ENCODE assay signal across 21 mouse cellular contexts in genomic region chr15:93104936-93105335, GRCm38 (mm10).
DNase-seq lines count a peak whose midpoint lies in the region; ATAC-seq lines count a peak whose summit lies in the region.
"Had no signal": no experiment of that assay in that cellular context is flagged by ENCODE, and none has a peak within 500 bp of the region (broad histone marks: within the 10 kb centered on the region; RNA-seq: fewer than 3 reads in every experiment).

No protein-coding gene starts in this region.

- 21% methylated on average over 4 of the region's 4 CpGs for WGBS in embryonic facial prominence, embryonic 13.5 days
- 31% methylated on average over 4 of the region's 4 CpGs for WGBS in embryonic facial prominence, embryonic 14.5 days
- WGBS in limb, embryonic 11.5 days = 17% methylated on average over 4 of the region's 4 CpGs

- no peaks in the 10 kb centered on the region for H3K27me3 ChIP-seq in embryonic facial prominence, embryonic 13.5 days
- H3K27me3 ChIP-seq in embryonic facial prominence, embryonic 14.5 days (replicated peaks; ENCODE audit: control insufficient read depth, insufficient read depth, low read length) = no peaks in the 10 kb centered on the region
- no peaks in the 10 kb centered on the region for H3K27me3 ChIP-seq in limb, embryonic 11.5 days (ENCODE audit: control insufficient read depth, insufficient read depth, low read length)
- H3K27me3 ChIP-seq: forebrain, embryonic 12.5 days; forebrain, embryonic 15.5 days had no signal

- H3K36me3 ChIP-seq in embryonic facial prominence, embryonic 13.5 days = no peaks in the 10 kb centered on the region
- H3K36me3 ChIP-seq in embryonic facial prominence, embryonic 14.5 days (ENCODE audit: control insufficient read depth, insufficient read depth, low read length) = no peaks in the 10 kb centered on the region
- H3K36me3 ChIP-seq in limb, embryonic 11.5 days (ENCODE audit: control insufficient read depth, insufficient read depth, low read length) = no peaks in the 10 kb centered on the region
- H3K36me3 ChIP-seq: forebrain, embryonic 12.5 days; forebrain, embryonic 15.5 days; hindbrain, embryonic 10.5 days had no signal

- peaks cover 17% of the 10 kb centered on the region for H3K4me1 ChIP-seq in embryonic facial prominence, embryonic 13.5 days
- peaks cover 3% of the 10 kb centered on the region; the same call in 1 of the 2 replicates for H3K4me1 ChIP-seq in embryonic facial prominence, embryonic 14.5 days (ENCODE audit: control insufficient read depth, insufficient read depth, low read length)
- peaks cover 13% of the 10 kb centered on the region; the same call in 1 of the 2 replicates for H3K4me1 ChIP-seq in limb, embryonic 11.5 days (ENCODE audit: control insufficient read depth, insufficient read depth, low read length)
- H3K4me1 ChIP-seq: forebrain, embryonic 12.5 days; forebrain, embryonic 15.5 days; hindbrain, embryonic 10.5 days had no signal

- no peak overlapping the region for H3K27ac ChIP-seq in embryonic facial prominence, embryonic 13.5 days
- H3K27ac ChIP-seq in embryonic facial prominence, embryonic 14.5 days (replicated peaks; ENCODE audit: low read depth, low read length) = no peak overlapping the region
- H3K27ac ChIP-seq in limb, embryonic 11.5 days (replicated peaks; ENCODE audit: low read depth, low read length) = no peak overlapping the region
- H3K27ac ChIP-seq: forebrain, embryonic 12.5 days; forebrain, embryonic 15.5 days; hindbrain, embryonic 10.5 days; hindbrain, embryonic 14.5 days had no signal

- H3K4me3 ChIP-seq in embryonic facial prominence, embryonic 13.5 days = no peak overlapping the region
- no peak overlapping the region for H3K4me3 ChIP-seq in embryonic facial prominence, embryonic 14.5 days (ENCODE audit: low read depth, low read length)
- no peak overlapping the region for H3K4me3 ChIP-seq in limb, embryonic 11.5 days (ENCODE audit: low read depth, low read length)
- H3K4me3 ChIP-seq: erythroblast, embryonic 14.5 days; forebrain, embryonic 12.5 days; forebrain, embryonic 15.5 days; hindbrain, embryonic 10.5 days had no signal

- no peak for ATAC-seq in embryonic facial prominence, embryonic 13.5 days (ENCODE audit: insufficient number of reproducible peaks, insufficient read depth, low FRiP score, low TSS enrichment, low read depth)
- no peak for ATAC-seq in embryonic facial prominence, embryonic 14.5 days (ENCODE audit: low read depth)
- ATAC-seq in limb, embryonic 11.5 days (ENCODE audit: insufficient number of reproducible peaks, low FRiP score, low TSS enrichment, low read depth) = peak; percentile 75; the same call in 1 of the 2 replicates
- no peak for ATAC-seq in monocyte, adult 5-6 weeks (replicated peaks; ENCODE audit: insufficient number of reproducible peaks, low FRiP score, low TSS enrichment, poor library complexity, severe bottlenecking)
- ATAC-seq: CD4-positive, CD25-positive, alpha-beta regulatory T cell, adult 4 months; forebrain, embryonic 15.5 days had no signal

- H3K4me2 ChIP-seq in embryonic facial prominence, embryonic 13.5 days = peak overlapping the region; percentile 9; the same call in 1 of the 2 replicates
- no peak overlapping the region for H3K4me2 ChIP-seq in embryonic facial prominence, embryonic 14.5 days (ENCODE audit: low read depth, low read length)
- no peak overlapping the region for H3K4me2 ChIP-seq in limb, embryonic 11.5 days (ENCODE audit: low read depth, severe bottlenecking)
- H3K4me2 ChIP-seq: forebrain, embryonic 12.5 days; forebrain, embryonic 15.5 days; heart, embryonic 11.5 days; hindbrain, embryonic 14.5 days had no signal

- H3K9ac ChIP-seq in embryonic facial prominence, embryonic 13.5 days = no peak overlapping the region
- H3K9ac ChIP-seq in embryonic facial prominence, embryonic 14.5 days (ENCODE audit: low read depth, low read length) = no peak overlapping the region
- H3K9ac ChIP-seq in limb, embryonic 11.5 days (ENCODE audit: low read length) = no peak overlapping the region
- H3K9ac ChIP-seq: forebrain, embryonic 12.5 days; forebrain, embryonic 15.5 days; hindbrain, embryonic 14.5 days had no signal

- no peaks in the 10 kb centered on the region for H3K9me3 ChIP-seq in embryonic facial prominence, embryonic 13.5 days
- no peaks in the 10 kb centered on the region for H3K9me3 ChIP-seq in embryonic facial prominence, embryonic 14.5 days (ENCODE audit: control insufficient read depth, low read length)
- no peaks in the 10 kb centered on the region for H3K9me3 ChIP-seq in limb, embryonic 11.5 days (ENCODE audit: control insufficient read depth, low read length)
- H3K9me3 ChIP-seq: forebrain, embryonic 12.5 days; forebrain, embryonic 15.5 days; hindbrain, embryonic 10.5 days had no signal

- DNase-seq in embryonic facial prominence, embryonic 14.5 days (ENCODE audit: low spot score) = peak; percentile 67
- DNase-seq in limb, embryonic 11.5 days (ENCODE audit: low spot score) = no peak
- DNase-seq in spleen, postnatal 14 days (ENCODE audit: low spot score in 2 of 2) = no peak
- DNase-seq in right cerebral cortex, postnatal 10 days (ENCODE audit: low spot score in 2 of 2) = no peak
- DNase-seq: adrenal gland, adult 2 months; adrenal gland, postnatal 14 days; cerebellum, adult 11 months; cerebellum, adult 2 months; cerebellum, adult 9-11 months; cerebellum, postnatal 25 days; gastrocnemius, postnatal 10 days; gastrocnemius, postnatal 36 days had no signal
